18 mouse cellular contexts compared by ENCODE assay signal in the genomic region with DNA sequence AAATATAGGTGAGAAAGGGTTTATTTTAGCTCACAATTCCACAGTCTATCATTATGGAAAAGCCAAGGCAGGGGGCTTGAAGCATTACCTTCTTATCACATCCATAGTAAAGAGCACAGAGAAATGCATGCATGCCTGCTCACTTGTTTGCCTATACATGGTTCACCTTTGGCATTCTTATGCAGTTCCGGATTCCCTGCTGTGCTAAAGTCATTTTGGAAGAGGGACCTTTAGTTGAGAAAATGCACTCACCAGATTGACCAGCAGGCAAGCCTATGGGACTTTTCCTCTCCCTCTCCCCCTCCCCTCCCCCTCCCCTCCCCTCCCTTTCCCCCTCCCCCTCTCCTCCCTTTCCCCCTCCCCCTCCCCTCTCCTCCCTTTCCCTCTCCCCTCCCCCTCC.
A peak's percentile ranks its signal among the peaks of the same experiment; 100 is the strongest.
DNase-seq lines count a peak whose midpoint lies in the region; ATAC-seq and TF ChIP-seq lines count a peak whose summit lies in the region.
"Had no signal": no experiment of that assay in that cellular context is flagged by ENCODE, and none has a peak within 500 bp of the region (broad histone marks: within the 10 kb centered on the region; RNA-seq: fewer than 3 reads in every experiment).

No protein-coding gene starts in this region.

- H3K36me3 ChIP-seq in ES-E14 (ENCODE audit: control insufficient read depth, insufficient read depth, low read length, poor library complexity, severe bottlenecking), result no peaks in the 10 kb centered on the region
- H3K36me3 ChIP-seq: embryonic facial prominence, embryonic 10.5 days; embryonic facial prominence, embryonic 12.5 days; forebrain, embryonic 15.5 days had no signal

- peak; percentile 63 for DNase-seq in ES-CJ7 (ENCODE audit: low read depth, low spot score)
- peak; percentile 15 for DNase-seq in ES-E14 (ENCODE audit: low read depth, low spot score)
- DNase-seq in ZHBTc4 (ENCODE audit: low read depth, low spot score), result peak; percentile 72
- no peak for DNase-seq in cerebellum, postnatal 25 days
- DNase-seq: adrenal gland, adult 2 months; adrenal gland, postnatal 10 days; adrenal gland, postnatal 25 days; cerebellum, adult 11 months; cerebellum, adult 18-20 months; cerebellum, adult 8-10 months; cerebellum, adult 9-11 months; cerebellum, postnatal 14 days; forebrain, postnatal 0 days had no signal

- peaks cover 0 to 2% of the 10 kb centered on the region in 2 experiments; a peak in 1 of 4 replicates for H3K4me1 ChIP-seq in ES-E14 (ENCODE audit: control insufficient read depth in 2 of 2, insufficient read depth in 2 of 2, low read length in 2 of 2, poor library complexity in 1 of 2)
- H3K4me1 ChIP-seq: embryonic facial prominence, embryonic 10.5 days; embryonic facial prominence, embryonic 12.5 days; forebrain, embryonic 13.5 days; forebrain, embryonic 15.5 days had no signal

- in situ Hi-C loops in ES-E14 (cut with MboI; ENCODE audit: low sequenced_read_pairs in 2 of 2, unreplicated experiment in 2 of 2), result no loop called here

- H3K4me3 ChIP-seq in ES-E14 (ENCODE audit: insufficient read depth in 1 of 2, low read depth in 1 of 2, low read length in 2 of 2, poor library complexity in 1 of 2, severe bottlenecking in 1 of 2), result no peak overlapping the region
- H3K4me3 ChIP-seq: embryonic facial prominence, embryonic 10.5 days; embryonic facial prominence, embryonic 12.5 days; forebrain, embryonic 13.5 days; forebrain, embryonic 15.5 days had no signal

- no peak for ATAC-seq in frontal cortex, adult (ENCODE audit: low TSS enrichment)
- ATAC-seq: forebrain, embryonic 13.5 days; forebrain, embryonic 15.5 days; forebrain, postnatal 0 days had no signal

- H3K9me3 ChIP-seq in ES-E14 (ENCODE audit: control insufficient read depth, insufficient read depth, low read depth, low read length), result no peaks in the 10 kb centered on the region
- H3K9me3 ChIP-seq: embryonic facial prominence, embryonic 10.5 days; embryonic facial prominence, embryonic 12.5 days; forebrain, embryonic 13.5 days; forebrain, embryonic 15.5 days had no signal

- no peak overlapping the region for H3K27ac ChIP-seq in ES-E14 (ENCODE audit: insufficient read depth, low read depth, low read length, poor library complexity, severe bottlenecking)
- H3K27ac ChIP-seq: embryonic facial prominence, embryonic 10.5 days; embryonic facial prominence, embryonic 12.5 days; forebrain, embryonic 13.5 days; forebrain, embryonic 15.5 days had no signal

- H3K9ac ChIP-seq in ES-E14 (ENCODE audit: insufficient read depth, low read depth, low read length, poor library complexity, severe bottlenecking), result no peak overlapping the region
- H3K9ac ChIP-seq: embryonic facial prominence, embryonic 12.5 days; forebrain, embryonic 13.5 days; forebrain, embryonic 15.5 days; forebrain, postnatal 0 days had no signal

TF ChIP-seq in ES-E14, 5 proteins besides CTCF, POLR2A, EP300 and RAD21:
- TF ChIP-seq MAFK (IDR thresholded peaks at IDR 0.05; ENCODE audit: insufficient read depth, low read depth, low read length) (no peak), ZC3H11A (IDR thresholded peaks at IDR 0.05; ENCODE audit: borderline replicate concordance, low read depth, low read length) (no peak), HCFC1 (IDR thresholded peaks at IDR 0.05; ENCODE audit: borderline replicate concordance, insufficient read depth, low read length) (no peak), CHD2 (IDR thresholded peaks at IDR 0.05; ENCODE audit: low read depth, low read length) (no peak), ZNF384 (IDR thresholded peaks at IDR 0.05; ENCODE audit: low read depth, low read length) (no peak)
TF ChIP-seq in ES-E14: peak in this region for 0.

Comparison
In these comparisons a context has a peak if more than half of its experiments do, and no peak if none do; other contexts are left out.
1. DNase-seq: peak in ES-CJ7 (single experiment), ES-E14 (single experiment) and ZHBTc4 (single experiment); none in cerebellum, postnatal 25 days (0 of 2).